Mouse (Mus musculus): ENCODE data around the gene Oas1d. TPM values are rescaled to one million over a fixed set of nuclear protein-coding genes. Genes with fewer than 3 reads are reported as not detected.

Gene Oas1d
- polyA plus RNA-seq, 1 experiment from 2014 or later, result not detected

- H3K36me3 ChIP-seq, result no peaks in the 10 kb centered on the region
- H3K9ac ChIP-seq (replicated peaks), result no peak overlapping the region
- H3K4me3 ChIP-seq (replicated peaks), result no peak overlapping the region
- ATAC-seq (ENCODE audit: low FRiP score), result no peak
- no peak overlapping the region for H3K27ac ChIP-seq (replicated peaks)
- no peak overlapping the region for H3K4me2 ChIP-seq
- no peaks in the 10 kb centered on the region for H3K9me3 ChIP-seq (replicated peaks)
- no peaks in the 10 kb centered on the region for H3K27me3 ChIP-seq (replicated peaks)
- no peaks in the 10 kb centered on the region for H3K4me1 ChIP-seq
- WGBS, result 76% methylated on average over 10 of the region's 10 CpGs
These were observed 27.7 kb downstream of the Oas1d start for GRCm38 (mm10) chr5:120942076-120942475.

DNA sequence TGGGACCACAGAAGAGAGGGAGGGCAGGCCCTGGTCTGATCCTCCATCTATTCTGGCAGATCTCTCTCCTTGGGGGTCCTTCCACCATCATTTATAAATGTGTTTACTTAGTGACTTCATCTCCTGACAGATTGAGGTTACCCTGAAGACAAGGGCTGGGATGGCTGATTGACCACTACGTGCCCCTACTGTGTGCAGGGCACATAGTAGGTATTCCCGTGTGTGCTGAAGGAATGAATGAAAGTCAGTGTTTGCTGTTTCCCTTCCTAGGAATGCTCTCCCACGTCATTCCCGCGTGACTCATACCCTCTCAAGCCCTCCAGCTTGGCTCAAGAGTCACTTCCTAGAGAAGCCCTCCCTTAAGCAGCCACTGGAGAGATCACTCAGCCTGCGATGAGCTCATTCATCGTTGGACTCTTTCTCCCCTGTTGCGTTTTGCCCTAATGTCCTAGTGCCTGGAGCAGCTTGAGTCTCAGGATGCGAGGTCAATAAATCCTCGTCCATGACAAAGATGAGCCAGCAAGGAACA lies 38.0 kb downstream of the Oas1d start:
- no peaks in the 10 kb centered on the region for H3K4me1 ChIP-seq
- no peak for ATAC-seq (ENCODE audit: low FRiP score)
- H3K27me3 ChIP-seq (replicated peaks), result peaks cover 11% of the 10 kb centered on the region; the same call in 1 of the 2 replicates
- no peak overlapping the region for H3K27ac ChIP-seq (replicated peaks)
- H3K36me3 ChIP-seq, result no peaks in the 10 kb centered on the region
- no peak overlapping the region for H3K9ac ChIP-seq (replicated peaks)
- WGBS, result 68% methylated on average over 10 of the region's 10 CpGs
- no peak overlapping the region for H3K4me3 ChIP-seq (replicated peaks)
- H3K4me2 ChIP-seq, result no peak overlapping the region
- H3K9me3 ChIP-seq (replicated peaks), result no peaks in the 10 kb centered on the region

GRCm38 (mm10) chr5:120953974-120954373 lies 39.6 kb downstream of the Oas1d start:
- WGBS, result 17% methylated on average over 5 of the region's 5 CpGs
- no peak for ATAC-seq (ENCODE audit: low FRiP score)

DNA sequence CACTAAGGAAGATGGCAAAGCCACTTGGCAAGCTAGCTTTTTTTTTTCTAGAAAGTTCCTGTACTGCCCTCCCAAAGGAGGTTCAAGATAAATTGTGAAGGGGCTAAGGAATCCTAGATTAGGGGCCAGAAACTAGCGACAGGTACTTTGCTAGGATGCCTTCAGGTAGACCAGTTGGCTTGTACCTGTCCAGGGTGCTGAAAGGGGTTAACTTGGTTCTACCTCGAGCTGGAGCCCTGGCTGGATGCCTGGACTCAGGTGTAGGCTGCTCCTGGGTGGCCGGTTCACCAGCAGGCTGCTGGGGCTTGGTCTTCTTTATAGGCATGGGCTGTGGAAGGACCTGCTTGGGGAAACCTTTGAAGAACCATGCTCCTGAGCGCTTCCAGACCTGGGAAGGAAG lies 46.7 kb downstream of the Oas1d start:
- no peak overlapping the region for H3K9ac ChIP-seq (replicated peaks)
- 61% methylated on average over 4 of the region's 4 CpGs for WGBS
- H3K9me3 ChIP-seq (replicated peaks), result no peaks in the 10 kb centered on the region
- no peaks in the 10 kb centered on the region for H3K4me1 ChIP-seq
- H3K4me2 ChIP-seq, result no peak overlapping the region
- no peak for ATAC-seq (ENCODE audit: low FRiP score)
- peaks cover 4% of the 10 kb centered on the region; the same call in 1 of the 2 replicates for H3K36me3 ChIP-seq
- H3K4me3 ChIP-seq (replicated peaks), result no peak overlapping the region
- H3K27ac ChIP-seq (replicated peaks), result no peak overlapping the region
- no peaks in the 10 kb centered on the region for H3K27me3 ChIP-seq (replicated peaks)

More at GRCm38 (mm10) chr5:120953974-120954373, 39.6 kb downstream of the Oas1d start:
- peaks cover 11% of the 10 kb centered on the region; the same call in 1 of the 2 replicates for H3K27me3 ChIP-seq (replicated peaks)
- H3K4me2 ChIP-seq, result no peak overlapping the region
- no peak overlapping the region for H3K4me3 ChIP-seq (replicated peaks)
- no peak overlapping the region for H3K9ac ChIP-seq (replicated peaks)
- no peaks in the 10 kb centered on the region for H3K4me1 ChIP-seq
- H3K9me3 ChIP-seq (replicated peaks), result no peaks in the 10 kb centered on the region
- H3K27ac ChIP-seq (replicated peaks), result no peak overlapping the region
- peaks cover 4% of the 10 kb centered on the region; the same call in 1 of the 2 replicates for H3K36me3 ChIP-seq

GRCm38 (mm10) chr5:120966156-120966555 lies 51.8 kb downstream of the Oas1d start:
- no peaks in the 10 kb centered on the region for H3K9me3 ChIP-seq (replicated peaks)
- WGBS, result 55% methylated on average over 4 of the region's 4 CpGs
- no peaks in the 10 kb centered on the region for H3K36me3 ChIP-seq
- H3K4me1 ChIP-seq, result 0 out of 2 replicates have a peak, but pooled peaks cover 4% of the 10 kb centered on the region
- no peaks in the 10 kb centered on the region for H3K27me3 ChIP-seq (replicated peaks)
- ATAC-seq (ENCODE audit: low FRiP score), result no peak
- no peak overlapping the region for H3K4me2 ChIP-seq
- no peak overlapping the region for H3K9ac ChIP-seq (replicated peaks)
- H3K27ac ChIP-seq (replicated peaks), result no peak overlapping the region
- H3K4me3 ChIP-seq (replicated peaks), result no peak overlapping the region

DNA sequence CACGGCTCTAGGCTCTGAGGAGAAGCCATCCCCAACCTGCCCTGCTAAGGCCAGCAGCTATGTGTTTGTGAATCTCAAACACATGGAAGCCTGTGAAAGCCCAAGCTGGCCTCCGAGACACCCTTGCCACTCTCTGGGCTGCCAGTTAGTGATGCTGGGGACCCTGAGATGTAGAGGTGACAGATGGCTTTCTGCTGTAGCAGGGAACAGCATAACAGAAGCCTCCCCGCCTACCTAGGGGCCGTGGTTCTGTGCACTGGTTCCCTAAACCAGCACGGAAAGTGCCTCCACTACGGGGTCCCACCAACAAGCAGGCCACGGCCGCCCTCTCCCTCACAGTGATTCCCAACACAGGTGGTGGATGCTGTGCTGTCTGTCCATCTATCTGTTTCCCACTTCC lies 52.6 kb downstream of the Oas1d start:
- Histone ChIP-seq H3K9ac (replicated peaks) (no peak overlapping the region), H3K27me3 (replicated peaks) (no peaks in the 10 kb centered on the region), H3K9me3 (replicated peaks) (no peaks in the 10 kb centered on the region), H3K4me1 (0 out of 2 replicates have a peak, but pooled peaks cover 4% of the 10 kb centered on the region), H3K4me2 (no peak overlapping the region), H3K36me3 (no peaks in the 10 kb centered on the region), H3K27ac (replicated peaks) (no peak overlapping the region), H3K4me3 (replicated peaks) (no peak overlapping the region)
- 90% methylated on average over 8 of the region's 8 CpGs for WGBS
- no peak for ATAC-seq (ENCODE audit: low FRiP score)

GRCm38 (mm10) chr5:120967355-120968133 lies 53.2 kb downstream of the Oas1d start:
- no peaks in the 10 kb centered on the region for H3K36me3 ChIP-seq
- no peak overlapping the region for H3K9ac ChIP-seq (replicated peaks)
- no peak overlapping the region for H3K4me3 ChIP-seq (replicated peaks)
- H3K4me1 ChIP-seq, result 0 out of 2 replicates have a peak, but pooled peaks cover 4% of the 10 kb centered on the region
- ATAC-seq (ENCODE audit: low FRiP score), result no peak
- H3K27ac ChIP-seq (replicated peaks), result no peak overlapping the region
- H3K4me2 ChIP-seq, result no peak overlapping the region
- no peaks in the 10 kb centered on the region for H3K9me3 ChIP-seq (replicated peaks)
- 68% methylated on average over 13 of the region's 13 CpGs for WGBS
- H3K27me3 ChIP-seq (replicated peaks), result no peaks in the 10 kb centered on the region

GRCm38 (mm10) chr5:120968134-120968532 lies 53.8 kb downstream of the Oas1d start:
- no peak for ATAC-seq (ENCODE audit: low FRiP score)
- no peaks in the 10 kb centered on the region for H3K27me3 ChIP-seq (replicated peaks)
- H3K36me3 ChIP-seq, result no peaks in the 10 kb centered on the region
- H3K9me3 ChIP-seq (replicated peaks), result no peaks in the 10 kb centered on the region
- 70% methylated on average over 4 of the region's 4 CpGs for WGBS
- 0 out of 2 replicates have a peak, but pooled peaks cover 4% of the 10 kb centered on the region for H3K4me1 ChIP-seq
- H3K4me3 ChIP-seq (replicated peaks), result no peak overlapping the region
- H3K27ac ChIP-seq (replicated peaks), result no peak overlapping the region
- H3K4me2 ChIP-seq, result no peak overlapping the region
- H3K9ac ChIP-seq (replicated peaks), result no peak overlapping the region

DNA sequence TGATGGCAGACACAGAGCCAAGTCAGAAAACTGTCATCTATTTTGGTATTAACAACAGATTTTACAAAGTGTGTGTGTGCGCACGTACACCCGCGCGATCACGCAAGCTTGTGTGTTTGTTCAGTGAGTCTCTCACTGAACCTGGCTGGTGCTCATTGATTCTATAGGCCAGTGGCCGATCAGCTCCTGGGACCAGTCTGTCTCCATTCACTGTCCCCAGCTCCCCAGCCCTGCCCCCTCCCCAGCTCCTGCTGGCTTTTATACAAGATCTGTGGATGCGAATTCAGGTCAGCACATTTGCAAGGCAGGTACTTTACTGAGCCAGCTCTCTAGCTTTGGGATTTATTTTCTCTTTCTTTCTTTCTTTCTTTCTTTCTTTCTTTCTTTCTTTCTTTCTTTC lies 54.5 kb downstream of the Oas1d start:
- Histone ChIP-seq H3K4me1 (0 out of 2 replicates have a peak, but pooled peaks cover 4% of the 10 kb centered on the region), H3K4me2 (no peak overlapping the region), H3K4me3 (replicated peaks) (no peak overlapping the region), H3K9ac (replicated peaks) (no peak overlapping the region), H3K27ac (replicated peaks) (no peak overlapping the region), H3K27me3 (replicated peaks) (peaks cover 3% of the 10 kb centered on the region), H3K9me3 (replicated peaks) (no peaks in the 10 kb centered on the region), H3K36me3 (no peaks in the 10 kb centered on the region)
- no peak for ATAC-seq (ENCODE audit: low FRiP score)
- 83% methylated on average over 8 of the region's 8 CpGs for WGBS

GRCm38 (mm10) chr5:120969703-120970102 lies 55.4 kb downstream of the Oas1d start:
- Histone ChIP-seq H3K36me3 (no peaks in the 10 kb centered on the region), H3K4me2 (no peak overlapping the region), H3K9me3 (replicated peaks) (no peaks in the 10 kb centered on the region), H3K4me1 (0 out of 2 replicates have a peak, but pooled peaks cover 4% of the 10 kb centered on the region), H3K9ac (replicated peaks) (no peak overlapping the region), H3K27ac (replicated peaks) (no peak overlapping the region), H3K27me3 (replicated peaks) (peaks cover 6% of the 10 kb centered on the region), H3K4me3 (replicated peaks) (no peak overlapping the region)
- no peak for ATAC-seq (ENCODE audit: low FRiP score)
- 16% methylated on average over 4 of the region's 4 CpGs for WGBS
